Mouse (Mus musculus): ENCODE data around the gene Jmjd6.
"Not testable (repeated sequence)": the region's sequence is repeated elsewhere in the genome, so short reads cannot be mapped to it uniquely, and the experiment has no call there.

GRCm38 (mm10) chr11:116848877-116849178, 5.6 kb upstream of the Jmjd6 start:
- not testable (repeated sequence) for TF ChIP-seq POLR2A (IDR thresholded peaks at IDR 0.05; ENCODE audit: borderline replicate concordance, extremely low read depth, low read depth, low read length); CTCF (IDR thresholded peaks at IDR 0.05; ENCODE audit: insufficient read depth, low read length)
